ENCODE assay signal across 8 mouse cellular contexts in the genomic region with DNA sequence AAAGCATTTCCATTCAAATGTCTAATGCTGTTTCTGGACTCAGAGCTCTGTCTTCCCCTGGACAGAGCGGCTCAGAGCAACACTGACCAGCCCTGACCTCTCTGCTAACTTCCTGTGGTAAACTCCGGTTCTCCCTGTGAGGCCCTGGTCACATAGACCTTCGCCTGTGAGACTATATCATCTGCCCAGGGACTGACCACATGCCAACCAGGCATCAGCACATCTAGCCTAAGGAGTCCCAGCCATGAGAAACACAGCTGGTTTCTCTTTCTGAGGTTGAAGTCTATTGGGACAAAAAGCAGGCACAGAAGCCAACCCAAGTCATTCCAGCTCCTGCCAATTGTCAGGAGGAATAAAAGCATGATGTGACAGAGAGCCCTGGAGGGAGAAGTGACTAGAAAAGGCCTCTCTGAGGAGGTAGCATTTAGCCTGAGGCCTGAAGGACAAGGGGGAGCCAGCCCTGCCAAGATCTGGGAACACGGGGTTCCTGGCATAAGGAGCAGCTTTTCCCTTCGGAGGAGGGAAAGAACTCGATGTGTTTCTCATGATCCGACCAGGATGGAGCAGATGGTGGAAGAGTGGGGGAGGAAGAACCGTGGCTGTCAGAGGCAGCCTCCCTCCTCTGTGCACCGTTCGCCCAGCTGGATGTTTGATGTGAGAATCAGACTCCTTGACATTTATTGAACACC.
DNase-seq lines count a peak whose midpoint lies in the region; ATAC-seq and TF ChIP-seq lines count a peak whose summit lies in the region.

No protein-coding gene starts in this region.

- 39% methylated on average over 10 of the region's 10 CpGs for WGBS in embryonic facial prominence, embryonic 15.5 days
- 60% methylated on average over 10 of the region's 10 CpGs for WGBS in embryonic facial prominence, embryonic 10.5 days
- 58% methylated on average over 10 of the region's 10 CpGs for WGBS in small intestine, adult 2 months

- TF ChIP-seq POLR2A in small intestine, adult 2 months (IDR thresholded peaks at IDR 0.05; ENCODE audit: low read depth, low read length): no peak

- TF ChIP-seq CTCF in small intestine, adult 2 months (IDR thresholded peaks at IDR 0.05; ENCODE audit: extremely low read depth, insufficient read length, insufficient replicate concordance, low read depth, low read length): no peak

- no peak for ATAC-seq in embryonic facial prominence, embryonic 15.5 days (ENCODE audit: insufficient number of reproducible peaks, low FRiP score, low TSS enrichment, low read depth)

- peaks cover 48% of the 10 kb centered on the region for H3K4me1 ChIP-seq in embryonic facial prominence, embryonic 15.5 days
- peaks cover 77% of the 10 kb centered on the region for H3K4me1 ChIP-seq in embryonic facial prominence, embryonic 10.5 days
- H3K4me1 ChIP-seq in brown adipose tissue, adult 24 weeks (ENCODE audit: control insufficient read depth, insufficient read depth, insufficient read length, low read length): 0 out of 2 replicates have a peak, but pooled peaks cover 2% of the 10 kb centered on the region
- peaks cover 57% of the 10 kb centered on the region for H3K4me1 ChIP-seq in small intestine, adult 2 months (ENCODE audit: control insufficient read depth, insufficient read depth, insufficient read length, low read length)

- peak overlapping the region; percentile 40; the same call in 1 of the 2 replicates for H3K27ac ChIP-seq in embryonic facial prominence, embryonic 15.5 days (replicated peaks)
- no peak overlapping the region for H3K27ac ChIP-seq in embryonic facial prominence, embryonic 10.5 days (replicated peaks)
- H3K27ac ChIP-seq in brown adipose tissue, adult 24 weeks (replicated peaks; ENCODE audit: low read depth, low read length): peak overlapping the region; percentile 43; the same call in 1 of the 2 replicates
- H3K27ac ChIP-seq in small intestine, adult 2 months (ENCODE audit: insufficient read depth, low read depth, low read length): peak overlapping the region; percentile 72

- H3K4me2 ChIP-seq in embryonic facial prominence, embryonic 15.5 days (replicated peaks): no peak overlapping the region

- no peaks in the 10 kb centered on the region for H3K9me3 ChIP-seq in embryonic facial prominence, embryonic 15.5 days (replicated peaks)
- H3K9me3 ChIP-seq in embryonic facial prominence, embryonic 10.5 days: no peaks in the 10 kb centered on the region

- no peaks in the 10 kb centered on the region for H3K36me3 ChIP-seq in embryonic facial prominence, embryonic 15.5 days
- no peaks in the 10 kb centered on the region for H3K36me3 ChIP-seq in embryonic facial prominence, embryonic 10.5 days (replicated peaks)
- no peaks in the 10 kb centered on the region for H3K36me3 ChIP-seq in small intestine, adult 2 months (ENCODE audit: control insufficient read depth, insufficient read depth, low read length)

- H3K4me3 ChIP-seq in embryonic facial prominence, embryonic 15.5 days (replicated peaks): no peak overlapping the region
- H3K4me3 ChIP-seq in embryonic facial prominence, embryonic 10.5 days: no peak overlapping the region
- H3K4me3 ChIP-seq in brown adipose tissue, adult 24 weeks (ENCODE audit: insufficient read depth, low read depth, low read length): no peak overlapping the region
- no peak overlapping the region for H3K4me3 ChIP-seq in small intestine, adult 2 months (ENCODE audit: low read depth, low read length)

- no peaks in the 10 kb centered on the region; the same call in 1 of the 2 replicates for H3K27me3 ChIP-seq in embryonic facial prominence, embryonic 15.5 days
- peaks cover 70% of the 10 kb centered on the region for H3K27me3 ChIP-seq in embryonic facial prominence, embryonic 10.5 days (replicated peaks; ENCODE audit: low read depth, poor library complexity, severe bottlenecking)
- no peaks in the 10 kb centered on the region for H3K27me3 ChIP-seq in small intestine, adult 2 months (ENCODE audit: control insufficient read depth, insufficient read depth, low read length)

- DNase-seq in embryonic facial prominence, embryonic 10.5 days (ENCODE audit: low spot score): no peak
- DNase-seq in frontal cortex, postnatal 36 days (ENCODE audit: low spot score in 2 of 2): peak; percentile 87 to 88
- DNase-seq in layer of hippocampus, postnatal 36 days: peak; percentile 73 to 77
- DNase-seq in kidney, postnatal 14 days: no peak
- no peak for DNase-seq in urinary bladder, postnatal 10 days (ENCODE audit: low spot score)

- no peak overlapping the region for H3K9ac ChIP-seq in embryonic facial prominence, embryonic 15.5 days

Comparison
In these comparisons a context has a peak if more than half of its experiments do, and no peak if none do; other contexts are left out.
1. DNase-seq: peak in frontal cortex, postnatal 36 days (2 of 2) and layer of hippocampus, postnatal 36 days (2 of 2); none in embryonic facial prominence, embryonic 10.5 days (single experiment), kidney, postnatal 14 days (single experiment) and urinary bladder, postnatal 10 days (single experiment).